ENCODE assay signal across 37 mouse cellular contexts in genomic region chr13:56371374-56371773, GRCm38 (mm10). TPM values are rescaled to one million over a fixed set of nuclear protein-coding genes. Genes with fewer than 3 reads are reported as not detected.
DNase-seq lines count a peak whose midpoint lies in the region; ATAC-seq and TF ChIP-seq lines count a peak whose summit lies in the region.
"Had no signal": no experiment of that assay in that cellular context is flagged by ENCODE, and none has a peak within 500 bp of the region (broad histone marks: within the 10 kb centered on the region; RNA-seq: fewer than 3 reads in every experiment).

No protein-coding gene starts in this region.

- H3K27ac ChIP-seq in kidney, embryonic 16.5 days (ENCODE audit: low read length), result peak overlapping the region; percentile 52; the same call in 1 of the 2 replicates
- H3K27ac ChIP-seq in ES-E14 (ENCODE audit: insufficient read depth, low read depth, low read length, poor library complexity, severe bottlenecking), result no peak overlapping the region
- H3K27ac ChIP-seq in embryonic facial prominence, embryonic 10.5 days (replicated peaks), result no peak overlapping the region
- H3K27ac ChIP-seq in limb, embryonic 13.5 days, result peak overlapping the region; percentile 53
- H3K27ac ChIP-seq: hindbrain, embryonic 12.5 days; hindbrain, postnatal 0 days; intestine, embryonic 15.5 days; liver, embryonic 13.5 days; neural tube, embryonic 15.5 days had no signal

- peaks cover 7% of the 10 kb centered on the region for H3K4me1 ChIP-seq in kidney, embryonic 16.5 days (ENCODE audit: insufficient read depth, low read length)
- H3K4me1 ChIP-seq in ES-E14 (ENCODE audit: control insufficient read depth in 2 of 2, insufficient read depth in 2 of 2, low read length in 2 of 2, poor library complexity in 1 of 2), result peaks cover 0 to 5% of the 10 kb centered on the region in 2 experiments; a peak in 1 of 4 replicates
- H3K4me1 ChIP-seq in embryonic facial prominence, embryonic 10.5 days, result peaks cover 13% of the 10 kb centered on the region; the same call in 1 of the 2 replicates
- peaks cover 34% of the 10 kb centered on the region for H3K4me1 ChIP-seq in limb, embryonic 13.5 days
- H3K4me1 ChIP-seq: hindbrain, embryonic 12.5 days; liver, embryonic 13.5 days; megakaryocyte, embryonic 14.5 days; neural tube, embryonic 15.5 days had no signal

- ATAC-seq in kidney, embryonic 16.5 days (ENCODE audit: low FRiP score, low TSS enrichment), result no peak
- ATAC-seq in limb, embryonic 13.5 days (ENCODE audit: low FRiP score, low read depth), result no peak
- no peak for ATAC-seq in cerebellum, adult (ENCODE audit: insufficient number of reproducible peaks, low FRiP score, low TSS enrichment)
- ATAC-seq: forebrain, embryonic 14.5 days; hindbrain, postnatal 0 days; intestine, embryonic 15.5 days; lung, postnatal 0 days had no signal

- H3K9me3 ChIP-seq in kidney, embryonic 16.5 days (ENCODE audit: low read length), result no peaks in the 10 kb centered on the region
- no peaks in the 10 kb centered on the region for H3K9me3 ChIP-seq in ES-E14 (ENCODE audit: control insufficient read depth, insufficient read depth, low read depth, low read length)
- H3K9me3 ChIP-seq in embryonic facial prominence, embryonic 10.5 days, result no peaks in the 10 kb centered on the region
- H3K9me3 ChIP-seq in limb, embryonic 13.5 days, result no peaks in the 10 kb centered on the region
- H3K9me3 ChIP-seq: hindbrain, embryonic 12.5 days; intestine, embryonic 15.5 days; liver, embryonic 13.5 days; neural tube, embryonic 15.5 days had no signal

- in situ Hi-C loops in ES-E14 (cut with MboI; ENCODE audit: low sequenced_read_pairs in 2 of 2, unreplicated experiment in 2 of 2), result no loop called here

- DNase-seq in kidney, adult 8-10 months, result no peak
- peak; percentile 50 for DNase-seq in ES-E14 (ENCODE audit: low read depth, low spot score)
- peak; percentile 27 for DNase-seq in embryonic facial prominence, embryonic 10.5 days (ENCODE audit: low spot score)
- no peak for DNase-seq in cerebellum, adult 11-12 months
- no peak for DNase-seq in right cerebral cortex, adult 2 months (ENCODE audit: low spot score in 2 of 2)
- DNase-seq: adrenal gland, postnatal 25 days; cerebellum, postnatal 10 days; gastrocnemius, postnatal 36 days; heart, adult 18-20 months; heart, postnatal 36 days; layer of hippocampus, adult 9-11 months; liver, embryonic 13.5 days; lung, adult 18-20 months; lung, postnatal 4 days; midbrain, embryonic 14.5 days; right cerebral cortex, postnatal 25 days; spleen, adult 18-20 months; thymus, postnatal 25 days had no signal

- 46% methylated on average over 5 of the region's 5 CpGs for WGBS in kidney, embryonic 16.5 days
- WGBS in embryonic facial prominence, embryonic 10.5 days, result 23% methylated on average over 5 of the region's 5 CpGs
- WGBS in limb, embryonic 13.5 days, result 30% methylated on average over 5 of the region's 5 CpGs

- no peaks in the 10 kb centered on the region for H3K36me3 ChIP-seq in kidney, embryonic 16.5 days (ENCODE audit: insufficient read depth, low read length)
- H3K36me3 ChIP-seq in ES-E14 (ENCODE audit: control insufficient read depth, insufficient read depth, low read length, poor library complexity, severe bottlenecking), result no peaks in the 10 kb centered on the region
- H3K36me3 ChIP-seq in embryonic facial prominence, embryonic 10.5 days (replicated peaks), result no peaks in the 10 kb centered on the region
- no peaks in the 10 kb centered on the region for H3K36me3 ChIP-seq in limb, embryonic 13.5 days
- H3K36me3 ChIP-seq: G1E; hindbrain, embryonic 12.5 days; intestine, embryonic 15.5 days; liver, embryonic 13.5 days; neural tube, embryonic 15.5 days had no signal

- no peak overlapping the region for H3K4me2 ChIP-seq in kidney, embryonic 16.5 days (replicated peaks; ENCODE audit: low read depth, low read length)
- no peak overlapping the region for H3K4me2 ChIP-seq in limb, embryonic 13.5 days (replicated peaks)
- H3K4me2 ChIP-seq: heart, embryonic 11.5 days; hindbrain, embryonic 12.5 days; intestine, embryonic 15.5 days; liver, embryonic 13.5 days; neural tube, embryonic 15.5 days had no signal

- no peak overlapping the region for H3K4me3 ChIP-seq in kidney, embryonic 16.5 days (ENCODE audit: low read length)
- H3K4me3 ChIP-seq in ES-E14 (ENCODE audit: insufficient read depth in 1 of 2, low read depth in 1 of 2, low read length in 2 of 2, poor library complexity in 1 of 2, severe bottlenecking in 1 of 2), result no peak overlapping the region
- no peak overlapping the region for H3K4me3 ChIP-seq in embryonic facial prominence, embryonic 10.5 days
- H3K4me3 ChIP-seq in limb, embryonic 13.5 days, result no peak overlapping the region
- H3K4me3 ChIP-seq: hindbrain, embryonic 12.5 days; intestine, embryonic 15.5 days; liver, embryonic 13.5 days; megakaryocyte, embryonic 14.5 days; neural tube, embryonic 15.5 days had no signal

- no peak overlapping the region for H3K9ac ChIP-seq in kidney, embryonic 16.5 days (replicated peaks; ENCODE audit: low read length)
- no peak overlapping the region for H3K9ac ChIP-seq in ES-E14 (ENCODE audit: insufficient read depth, low read depth, low read length, poor library complexity, severe bottlenecking)
- H3K9ac ChIP-seq in limb, embryonic 13.5 days, result no peak overlapping the region
- H3K9ac ChIP-seq: hindbrain, embryonic 12.5 days; intestine, embryonic 15.5 days; liver, embryonic 13.5 days; neural tube, embryonic 15.5 days had no signal

- H3K27me3 ChIP-seq in kidney, embryonic 16.5 days (ENCODE audit: insufficient read depth, low read length), result no peaks in the 10 kb centered on the region
- peaks cover 13% of the 10 kb centered on the region; the same call in 1 of the 2 replicates for H3K27me3 ChIP-seq in embryonic facial prominence, embryonic 10.5 days (replicated peaks; ENCODE audit: low read depth, poor library complexity, severe bottlenecking)
- H3K27me3 ChIP-seq in limb, embryonic 13.5 days, result no peaks in the 10 kb centered on the region
- H3K27me3 ChIP-seq: intestine, embryonic 15.5 days; liver, embryonic 13.5 days; neural tube, embryonic 15.5 days had no signal

TF ChIP-seq in ES-E14, 5 proteins besides CTCF, POLR2A, EP300 and RAD21:
- TF ChIP-seq HCFC1 (IDR thresholded peaks at IDR 0.05; ENCODE audit: borderline replicate concordance, insufficient read depth, low read length), result no peak
- no peak for TF ChIP-seq ZNF384 (IDR thresholded peaks at IDR 0.05; ENCODE audit: low read depth, low read length)
- no peak for TF ChIP-seq CHD2 (IDR thresholded peaks at IDR 0.05; ENCODE audit: low read depth, low read length)
- TF ChIP-seq ZC3H11A (IDR thresholded peaks at IDR 0.05; ENCODE audit: borderline replicate concordance, low read depth, low read length), result no peak
- TF ChIP-seq MAFK (IDR thresholded peaks at IDR 0.05; ENCODE audit: insufficient read depth, low read depth, low read length), result no peak

RNA-seq across cellular contexts. Expression of gene Gm3045, which starts 55.0 kb away (rescaled TPM):
- polyA plus RNA-seq in kidney, embryonic 16.5 days (2015; fragmentation: Nextera tagmentation; extraction: Ambion mirVana), result not detected in 2 replicates
- not detected in 2 replicates for total RNA-seq in ES-E14 (2012; rRNA removed)
- not detected in 2 replicates for polyA plus RNA-seq in embryonic facial prominence, embryonic 10.5 days (2016; fragmentation: Nextera tagmentation; extraction: Ambion mirVana)
- polyA plus RNA-seq in limb, embryonic 13.5 days (2015; fragmentation: Nextera tagmentation; extraction: Ambion mirVana), result 0.10 and 0.13 TPM in 2 replicates
- total RNA-seq: adrenal gland, adult 18-20 months; adrenal gland, postnatal 25 days; gastrocnemius, adult 18-20 months; gastrocnemius, postnatal 36 days; heart, adult 18-20 months; heart, postnatal 36 days; hindbrain, postnatal 0 days; left cerebral cortex, postnatal 10 days had no signal
- polyA plus RNA-seq: cortical plate, adult 2 months; embryonic facial prominence, embryonic 11.5 days; forebrain, embryonic 14.5 days; G1E; heart, embryonic 11.5 days; heart, embryonic 16.5 days; hindbrain, embryonic 12.5 days; hindbrain, postnatal 0 days; intestine, embryonic 15.5 days; liver, embryonic 13.5 days; lung, postnatal 0 days; midbrain, embryonic 14.5 days; neural tube, embryonic 15.5 days; stomach, embryonic 16.5 days had no signal

Comparison
In these comparisons a context has a peak if more than half of its experiments do, and no peak if none do; other contexts are left out.
1. H3K27ac ChIP-seq: peak in kidney, embryonic 16.5 days (single experiment) and limb, embryonic 13.5 days (single experiment); none in ES-E14 (single experiment) and embryonic facial prominence, embryonic 10.5 days (single experiment).
2. DNase-seq: peak in ES-E14 (single experiment) and embryonic facial prominence, embryonic 10.5 days (single experiment); none in kidney, adult 8-10 months (0 of 2), cerebellum, adult 11-12 months (single experiment) and right cerebral cortex, adult 2 months (0 of 2).